Mouse (Mus musculus): Measurements from ENCODE around the gene Col5a1.

DNA sequence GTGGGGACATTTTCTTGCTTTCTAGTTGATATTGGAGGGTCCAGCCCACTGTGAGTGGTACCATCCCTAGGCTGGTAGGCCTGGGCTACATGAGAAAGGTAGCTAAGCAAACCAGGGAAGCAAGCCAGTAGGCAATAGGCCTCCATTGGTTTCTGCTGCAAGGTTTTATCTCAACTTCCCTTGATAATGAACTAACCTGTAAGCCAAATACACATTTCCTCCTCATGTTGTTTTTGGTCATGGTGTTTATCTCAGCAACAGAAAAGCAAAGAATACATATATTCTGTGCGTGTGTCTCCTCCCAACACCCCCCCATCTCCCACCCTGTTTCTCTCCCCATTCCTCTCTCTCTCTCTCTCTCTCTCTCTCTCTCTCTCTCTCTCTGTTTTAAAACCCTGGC lies 173.7 kb downstream of the Col5a1 start:
- TF ChIP-seq POLR2A (IDR thresholded peaks at IDR 0.05; ENCODE audit: insufficient read depth, low read depth, low read length) (no peak), CTCF (IDR thresholded peaks at IDR 0.05) (no peak)

All from heart, adult 2 months (tissue).